Mouse (Mus musculus) erythroblast, embryonic 14.5 days (primary cell): ENCODE data around the gene Pgc. TPM values are rescaled to one million over a fixed set of nuclear protein-coding genes. Genes with fewer than 3 reads are reported as not detected.

Experiments used
- H3K27me3 ChIP-seq: 2 replicates; pipeline ENCODE4 v1.6.1; 2012; ENCODE audit warnings: inconsistent platforms; ENCODE audit not compliant: control insufficient read depth
- H3K36me3 ChIP-seq: 2 replicates; pipeline ENCODE4 v1.6.1; 2012; ENCODE audit warnings: mild to moderate bottlenecking, inconsistent platforms; ENCODE audit not compliant: control insufficient read depth
- H3K4me1 ChIP-seq: 2 replicates; pipeline ENCODE4 v1.6.1; 2012; ENCODE audit warnings: inconsistent platforms; ENCODE audit not compliant: control insufficient read depth
- H3K4me3 ChIP-seq: replicated peaks from 2 replicates; pipeline ENCODE3; 2012; ENCODE audit warnings: moderate library complexity, mild to moderate bottlenecking, inconsistent platforms
- H3K9me3 ChIP-seq: 2 replicates; pipeline ENCODE4 v1.6.1; 2012; ENCODE audit warnings: low read length, inconsistent platforms, mixed read lengths; ENCODE audit not compliant: control insufficient read depth
- GATA1 ChIP-seq: IDR thresholded peaks from 2 replicates; pipeline ENCODE4 v1.6.1; 2012; ENCODE audit warnings: low read length, inconsistent platforms, mixed read lengths
- TAL1 ChIP-seq: IDR thresholded peaks from 3 replicates; pipeline ENCODE4 v1.6.1; 2012; ENCODE audit warnings: low read length, inconsistent platforms, mixed read lengths
- polyA plus RNA-seq: library from polyadenylated mRNA; stranded (reverse); fragments of >175 nt; gene quantifications from 2 replicates; pipeline ENCODE4 v1.2.3, GENCODE M21; 2012

Gene Pgc
- polyA plus RNA-seq, 1 experiment = not detected

- Histone ChIP-seq H3K27me3 (peaks cover 3% of the 10 kb centered on the region; the same call in 1 of the 2 replicates), H3K4me3 (no peak overlapping the region), H3K36me3 (no peaks in the 10 kb centered on the region), H3K9me3 (no peaks in the 10 kb centered on the region), H3K4me1 (peaks cover 33% of the 10 kb centered on the region)
- TF ChIP-seq GATA1 = no peak
- no peak for TF ChIP-seq TAL1
These were observed 41.0 kb downstream of the Pgc start for GRCm38 (mm10) chr17:47767456-47768141.

- peaks cover 3% of the 10 kb centered on the region; the same call in 1 of the 2 replicates for H3K27me3 ChIP-seq
These were observed 42.1 kb downstream of the Pgc start for GRCm38 (mm10) chr17:47768707-47769276.

GRCm38 (mm10) chr17:47769389-47770299 lies 43.0 kb downstream of the Pgc start:
- no peak for TF ChIP-seq TAL1
- no peak for TF ChIP-seq GATA1
- H3K4me3 ChIP-seq = no peak overlapping the region

More at GRCm38 (mm10) chr17:47768707-47769276, 42.1 kb downstream of the Pgc start:
- TF ChIP-seq TAL1 (no peak), GATA1 (no peak)
- Histone ChIP-seq H3K9me3 (no peaks in the 10 kb centered on the region), H3K4me1 (peaks cover 31% of the 10 kb centered on the region), H3K4me3 (no peak overlapping the region), H3K36me3 (no peaks in the 10 kb centered on the region)

GRCm38 (mm10) chr17:47773604-47774003 lies 47.0 kb downstream of the Pgc start:
- H3K36me3 ChIP-seq = no peaks in the 10 kb centered on the region
- H3K4me1 ChIP-seq = peaks cover 22% of the 10 kb centered on the region
- H3K4me3 ChIP-seq = no peak overlapping the region
- no peak for TF ChIP-seq TAL1
- no peak for TF ChIP-seq GATA1
- H3K9me3 ChIP-seq = no peaks in the 10 kb centered on the region
- no peaks in the 10 kb centered on the region for H3K27me3 ChIP-seq

More at GRCm38 (mm10) chr17:47769389-47770299, 43.0 kb downstream of the Pgc start:
- H3K4me1 ChIP-seq = peaks cover 31% of the 10 kb centered on the region
- H3K27me3 ChIP-seq = peaks cover 3% of the 10 kb centered on the region; the same call in 1 of the 2 replicates
- no peaks in the 10 kb centered on the region for H3K36me3 ChIP-seq
- no peaks in the 10 kb centered on the region for H3K9me3 ChIP-seq

- TF ChIP-seq GATA1 (no peak), TAL1 (no peak)
- H3K36me3 ChIP-seq = no peaks in the 10 kb centered on the region
- H3K4me1 ChIP-seq = peaks cover 14% of the 10 kb centered on the region
- H3K9me3 ChIP-seq = no peaks in the 10 kb centered on the region
- no peaks in the 10 kb centered on the region for H3K27me3 ChIP-seq
- H3K4me3 ChIP-seq = no peak overlapping the region
These were observed 50.5 kb downstream of the Pgc start for GRCm38 (mm10) chr17:47777141-47777540.

GRCm38 (mm10) chr17:47780470-47780869 lies 53.8 kb downstream of the Pgc start:
- H3K4me1 ChIP-seq = peaks cover 14% of the 10 kb centered on the region
- H3K27me3 ChIP-seq = no peaks in the 10 kb centered on the region
- no peak overlapping the region for H3K4me3 ChIP-seq
- TF ChIP-seq GATA1 (no peak), TAL1 (no peak)
- no peaks in the 10 kb centered on the region for H3K9me3 ChIP-seq
- H3K36me3 ChIP-seq = no peaks in the 10 kb centered on the region

- H3K36me3 ChIP-seq = no peaks in the 10 kb centered on the region
- H3K27me3 ChIP-seq = no peaks in the 10 kb centered on the region
- H3K4me3 ChIP-seq = no peak overlapping the region
- H3K4me1 ChIP-seq = peaks cover 1% of the 10 kb centered on the region
- no peaks in the 10 kb centered on the region for H3K9me3 ChIP-seq
- TF ChIP-seq TAL1 (no peak), GATA1 (no peak)
These were observed 55.8 kb downstream of the Pgc start for GRCm38 (mm10) chr17:47782486-47782885.

- no peak for TF ChIP-seq GATA1
- TF ChIP-seq TAL1 = no peak
- Histone ChIP-seq H3K4me1 (no peaks in the 10 kb centered on the region), H3K9me3 (no peaks in the 10 kb centered on the region), H3K36me3 (no peaks in the 10 kb centered on the region), H3K4me3 (no peak overlapping the region), H3K27me3 (no peaks in the 10 kb centered on the region)
These were observed 57.0 kb downstream of the Pgc start for GRCm38 (mm10) chr17:47783445-47784223.

Other genes starting within 250 kb of the Pgc start
- gene Taf8, start 224.6 kb upstream of the Pgc start, polyA plus RNA-seq = 2.9 and 4.3 TPM in 2 replicates
- 247 and 292 TPM in 2 replicates for gene Ccnd3, start 221.8 kb upstream of the Pgc start, polyA plus RNA-seq
- 2.8 and 3.4 TPM in 2 replicates for gene Bysl, start 115.3 kb upstream of the Pgc start, polyA plus RNA-seq
- gene Med20, start 115.3 kb upstream of the Pgc start, polyA plus RNA-seq = 0.43 and 0.45 TPM in 2 replicates
- 0.29 and 0.65 TPM in 2 replicates for gene Gm20517, start 115.3 kb upstream of the Pgc start, polyA plus RNA-seq
- gene Usp49, start 96.2 kb upstream of the Pgc start, polyA plus RNA-seq = 2.2 and 2.4 TPM in 2 replicates
- 8.2 and 11.4 TPM in 2 replicates for gene Tomm6, start 38.5 kb upstream of the Pgc start, polyA plus RNA-seq
- gene Frs3, start 37.8 kb upstream of the Pgc start, polyA plus RNA-seq = 0.05 and 0.08 TPM in 2 replicates
- gene Gm21981, start 32.4 kb upstream of the Pgc start, polyA plus RNA-seq = 0.05 TPM in 1 of 2 replicates, not detected in the other
- gene Prickle4, start 32.1 kb upstream of the Pgc start, polyA plus RNA-seq = 0.13 TPM in 1 of 2 replicates, not detected in the other
- 1.5 and 1.7 TPM in 2 replicates for gene Tfeb, start 10.2 kb downstream of the Pgc start, polyA plus RNA-seq
- gene Mdfi, start 107.8 kb downstream of the Pgc start, polyA plus RNA-seq = 0.03 and 0.08 TPM in 2 replicates
- gene Foxp4, start 197.8 kb downstream of the Pgc start, polyA plus RNA-seq = 10.1 and 10.6 TPM in 2 replicates